Mouse (Mus musculus): ENCODE measurements at regions not wholly inside any gene's neighbourhood (a gene's known extent, or its start where the extent isn't known, plus 50 kb on each side); places are given as distances from the start of the nearest gene placed in this dataset.

DNA sequence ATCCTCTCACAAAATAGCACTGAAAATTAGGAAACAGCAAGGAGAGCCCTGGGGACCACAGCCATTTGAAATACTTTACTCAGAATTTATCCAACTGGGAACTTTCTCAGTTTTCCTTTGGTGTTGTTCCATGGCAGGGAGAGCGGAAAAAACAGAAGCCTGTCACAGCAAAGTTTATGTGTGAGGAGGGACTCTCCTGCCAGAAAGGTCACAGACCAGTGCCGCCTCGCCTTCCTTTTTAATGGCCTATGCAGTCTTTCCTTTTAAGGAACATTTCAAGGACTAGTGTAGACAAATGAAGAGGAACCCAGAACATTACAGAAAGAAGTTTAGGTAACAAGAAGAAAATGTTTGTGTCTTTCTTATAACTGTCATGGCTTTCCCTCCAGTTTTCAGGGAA, 406.3 kb upstream of the Gm11114 start:
- intact Hi-C loops (cut with DNase I) = no loop called here
- DNase-seq (ENCODE audit: low spot score in 2 of 2) = no peak

DNA sequence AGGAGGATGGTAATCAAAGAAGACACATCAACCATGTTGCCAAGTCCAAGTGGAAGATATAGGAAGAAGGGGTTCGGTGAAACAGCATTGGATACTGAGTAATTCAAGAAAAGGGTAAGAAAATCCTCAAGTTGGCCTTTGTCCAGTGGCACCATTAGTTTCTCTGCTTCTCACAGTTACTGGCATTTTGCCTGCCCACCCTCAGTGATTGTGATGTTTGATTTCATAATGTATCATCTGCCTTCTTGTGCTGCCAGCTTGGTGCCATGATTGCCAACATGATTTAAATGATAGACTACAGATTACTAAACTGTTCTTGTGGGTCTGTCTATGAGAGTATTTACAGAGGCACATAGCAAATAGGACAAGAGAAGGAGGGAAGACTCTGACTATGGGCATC, 399.3 kb upstream of the Gm11114 start:
- intact Hi-C loops (cut with DNase I) = no loop called here
- DNase-seq (ENCODE audit: low spot score in 2 of 2) = no peak

DNA sequence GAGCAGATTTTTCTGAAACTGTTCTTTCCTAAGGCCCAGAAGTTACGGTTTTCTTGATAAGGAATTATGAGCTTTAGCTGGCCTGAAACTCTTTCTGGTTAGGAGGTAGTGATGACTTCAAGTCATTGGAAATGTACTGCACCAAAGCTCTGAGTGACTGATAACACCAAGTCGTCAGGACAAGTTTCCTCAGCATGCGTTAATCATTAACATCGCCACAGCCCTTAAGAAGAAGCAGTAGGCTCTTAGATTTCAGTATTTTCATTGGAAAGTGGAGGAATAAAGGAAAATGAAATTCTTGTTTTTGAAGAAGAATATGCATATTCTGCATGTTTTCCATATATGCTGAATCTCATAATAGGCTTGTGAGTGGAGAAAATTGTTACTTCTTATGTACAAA, 390.3 kb upstream of the Gm11114 start:
- intact Hi-C loops (cut with DNase I) = no loop called here
- no peak for DNase-seq (ENCODE audit: low spot score in 2 of 2)

DNA sequence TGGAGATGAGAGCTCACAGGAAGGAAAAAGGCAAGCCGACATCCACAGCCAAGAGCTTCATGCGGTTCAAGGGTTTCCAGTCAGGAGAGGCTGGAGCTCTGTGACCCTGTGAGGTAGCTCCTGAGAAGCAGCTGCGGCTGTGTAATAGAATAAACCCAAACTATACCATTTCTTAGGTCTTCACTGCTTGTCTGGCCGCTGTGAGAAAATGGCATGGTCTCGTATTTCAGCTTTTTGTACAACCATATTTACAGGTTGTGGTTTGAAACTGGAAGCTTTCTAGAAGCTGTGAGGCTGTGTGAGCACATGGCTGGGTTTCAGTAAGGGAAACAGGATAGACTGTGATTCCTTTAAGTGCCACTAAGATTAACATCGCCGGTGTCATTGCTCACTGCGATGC, 388.6 kb upstream of the Gm11114 start:
- DNase-seq (ENCODE audit: low spot score in 2 of 2) = no peak
- intact Hi-C loops (cut with DNase I) = no loop called here

DNA sequence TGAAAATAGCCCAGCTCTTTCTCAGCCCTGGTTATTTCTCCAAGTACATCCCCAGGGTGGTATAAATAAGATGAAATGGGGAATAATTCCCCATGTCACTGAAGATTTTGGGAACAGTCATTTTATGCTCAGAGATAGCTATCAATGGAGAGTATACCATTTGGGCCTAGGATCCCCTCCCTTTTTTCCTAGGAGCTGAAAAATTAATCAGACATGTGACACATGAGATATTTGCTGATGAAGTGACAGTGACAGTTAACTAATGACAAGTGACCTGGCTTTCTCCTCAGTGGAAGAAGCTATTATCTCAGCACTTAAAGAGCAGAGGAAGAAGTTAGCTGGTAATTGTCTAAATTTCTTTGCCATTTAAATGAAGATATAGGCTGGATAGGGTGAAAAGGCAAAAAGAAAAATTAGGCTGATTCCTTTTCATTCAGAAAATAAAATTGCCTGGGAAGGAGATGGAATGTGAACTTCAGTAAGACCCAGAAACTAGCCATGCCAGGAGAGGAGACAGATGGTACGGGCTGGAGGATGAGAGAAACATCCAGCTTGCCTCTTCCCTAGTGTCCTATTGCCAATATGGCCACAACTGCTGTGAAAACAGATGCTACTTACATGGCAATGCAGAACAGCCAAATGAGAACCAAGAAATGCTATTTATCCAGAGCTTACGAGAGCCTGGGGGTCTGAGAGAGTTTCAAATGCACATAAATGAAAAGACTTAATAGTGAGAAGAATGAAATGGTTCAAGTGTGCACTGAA, 376.1 kb upstream of the Gm11114 start:
- intact Hi-C loops (cut with DNase I) = no loop called here

DNA sequence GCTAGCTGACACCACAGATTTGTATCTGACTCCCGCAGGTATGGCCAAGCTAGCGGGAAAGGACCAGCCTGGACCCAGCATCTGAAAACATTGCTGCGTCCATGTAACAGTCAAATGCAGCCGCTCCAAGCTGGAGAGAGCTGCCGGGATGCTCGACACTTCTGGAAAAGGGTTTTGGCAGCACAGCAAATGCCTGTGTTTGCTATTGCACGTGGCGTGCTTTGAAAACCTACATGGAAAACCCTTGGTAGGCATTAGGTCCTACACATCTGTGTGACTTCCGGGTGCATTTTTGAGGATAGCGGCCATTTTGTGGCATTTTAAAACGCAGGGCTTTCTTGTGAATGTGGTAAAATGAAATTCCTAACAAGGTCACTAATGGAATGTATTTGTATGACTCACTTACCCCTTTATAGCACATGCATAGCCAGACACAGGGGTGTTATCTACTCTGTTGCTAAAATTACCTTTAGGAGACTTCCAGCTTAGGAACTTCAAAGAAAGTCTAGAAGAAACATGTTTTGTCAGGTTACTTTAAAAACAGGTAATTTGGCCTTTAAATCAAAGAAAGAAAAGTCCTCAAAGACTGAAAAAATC, 345.9 kb upstream of the Gm11114 start:
- intact Hi-C loops (cut with DNase I) = no loop called here
- DNase-seq (ENCODE audit: low spot score in 2 of 2) = no peak

More for the DNA sequence above, 376.1 kb upstream of the Gm11114 start:
- DNase-seq (ENCODE audit: low spot score in 2 of 2) = no peak

DNA sequence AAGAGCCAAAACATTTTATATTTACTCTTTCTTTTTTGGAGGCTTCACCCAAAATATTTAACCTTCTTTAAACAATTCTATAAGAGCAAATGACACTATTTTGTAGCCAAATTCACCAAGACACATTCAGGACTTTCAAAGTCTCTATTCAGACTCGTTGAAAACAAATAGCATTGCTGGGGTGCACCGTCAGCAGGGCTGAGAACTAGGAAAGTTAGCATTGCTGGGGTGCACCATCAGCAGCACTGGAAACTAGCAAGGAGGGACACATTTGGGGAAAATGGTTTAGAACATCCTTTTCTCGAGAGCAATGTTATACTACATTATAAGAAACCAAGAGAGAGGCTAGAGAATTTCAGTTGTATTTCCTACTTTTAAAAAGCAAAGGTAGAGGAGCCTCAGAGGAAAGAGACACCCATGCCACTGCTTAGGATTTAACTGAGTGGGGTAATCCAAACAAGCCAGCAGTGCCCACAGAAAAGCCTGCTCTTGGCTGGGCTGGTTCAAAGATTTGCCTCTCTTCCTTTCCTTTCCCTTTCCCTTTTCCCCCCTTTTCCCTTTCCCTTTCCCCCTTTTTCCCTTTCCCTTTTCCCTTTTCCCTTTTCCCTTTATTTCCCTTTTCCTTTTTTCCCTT, 342.5 kb upstream of the Gm11114 start:
- intact Hi-C loops (cut with DNase I) = no loop called here
- DNase-seq (ENCODE audit: low spot score in 2 of 2) = no peak

DNA sequence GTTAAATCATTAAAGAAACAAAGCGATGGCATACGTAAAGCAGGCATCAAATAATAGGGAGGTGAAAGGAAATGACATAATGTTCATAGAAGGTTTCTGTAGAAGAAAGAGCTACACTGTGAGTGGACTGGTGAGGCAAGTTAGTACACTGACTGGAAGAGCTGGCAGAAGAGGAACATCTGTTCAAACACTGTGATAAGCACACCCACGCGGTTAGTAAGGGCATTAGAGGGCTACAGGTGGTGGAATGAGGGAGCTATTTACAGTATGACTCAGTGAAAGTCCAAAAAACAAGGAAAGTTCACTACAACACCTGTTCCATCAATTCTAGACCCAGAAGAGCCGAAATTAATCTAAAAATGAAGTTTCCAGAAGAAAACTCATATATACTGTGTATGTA, 335.1 kb upstream of the Gm11114 start:
- no peak for DNase-seq (ENCODE audit: low spot score in 2 of 2)
- intact Hi-C loops (cut with DNase I) = no loop called here

DNA sequence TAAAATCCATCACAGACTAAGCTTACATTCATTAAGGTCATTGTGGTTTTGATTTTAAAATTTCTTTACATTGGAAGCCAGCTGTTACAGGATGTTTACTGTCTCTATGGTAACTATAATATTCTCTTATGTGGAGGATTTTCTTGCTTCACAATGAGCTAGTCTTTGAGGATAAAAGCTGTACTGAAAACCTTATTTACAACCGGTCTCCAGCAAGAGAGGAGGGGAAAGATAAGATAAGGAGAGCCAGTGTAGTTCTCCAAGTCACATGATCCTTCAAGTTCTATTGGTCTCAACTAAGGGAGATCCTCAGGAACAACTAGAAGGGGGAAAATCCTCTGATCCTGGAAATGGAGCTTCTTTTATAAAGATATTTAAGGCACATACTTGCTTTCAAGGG, 309.2 kb upstream of the Gm11114 start:
- intact Hi-C loops (cut with DNase I) = no loop called here
- DNase-seq (ENCODE audit: low spot score in 2 of 2) = no peak

DNA sequence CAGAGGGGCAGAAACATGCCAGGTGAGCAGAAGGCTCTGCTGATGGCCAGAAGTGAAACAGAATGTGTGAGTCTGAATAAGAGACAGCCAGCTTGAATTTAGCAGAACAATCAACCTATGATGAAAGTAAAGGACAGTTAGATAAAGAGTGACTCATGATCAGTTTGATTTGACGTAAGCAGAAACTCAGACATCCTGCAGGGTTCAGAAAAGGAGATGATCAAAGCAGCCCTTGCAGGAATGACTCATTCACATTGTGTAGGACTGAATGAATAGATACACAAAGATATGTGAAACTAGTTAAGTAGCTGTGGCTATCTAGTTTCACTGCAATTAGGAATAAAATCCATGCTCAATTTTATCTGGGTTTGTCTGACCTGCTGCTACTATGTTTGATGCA, 301.2 kb upstream of the Gm11114 start:
- peak in 1 of 2 experiments; percentile 4 for DNase-seq (ENCODE audit: low spot score in 2 of 2)
- intact Hi-C loops (cut with DNase I) = no loop called here

DNA sequence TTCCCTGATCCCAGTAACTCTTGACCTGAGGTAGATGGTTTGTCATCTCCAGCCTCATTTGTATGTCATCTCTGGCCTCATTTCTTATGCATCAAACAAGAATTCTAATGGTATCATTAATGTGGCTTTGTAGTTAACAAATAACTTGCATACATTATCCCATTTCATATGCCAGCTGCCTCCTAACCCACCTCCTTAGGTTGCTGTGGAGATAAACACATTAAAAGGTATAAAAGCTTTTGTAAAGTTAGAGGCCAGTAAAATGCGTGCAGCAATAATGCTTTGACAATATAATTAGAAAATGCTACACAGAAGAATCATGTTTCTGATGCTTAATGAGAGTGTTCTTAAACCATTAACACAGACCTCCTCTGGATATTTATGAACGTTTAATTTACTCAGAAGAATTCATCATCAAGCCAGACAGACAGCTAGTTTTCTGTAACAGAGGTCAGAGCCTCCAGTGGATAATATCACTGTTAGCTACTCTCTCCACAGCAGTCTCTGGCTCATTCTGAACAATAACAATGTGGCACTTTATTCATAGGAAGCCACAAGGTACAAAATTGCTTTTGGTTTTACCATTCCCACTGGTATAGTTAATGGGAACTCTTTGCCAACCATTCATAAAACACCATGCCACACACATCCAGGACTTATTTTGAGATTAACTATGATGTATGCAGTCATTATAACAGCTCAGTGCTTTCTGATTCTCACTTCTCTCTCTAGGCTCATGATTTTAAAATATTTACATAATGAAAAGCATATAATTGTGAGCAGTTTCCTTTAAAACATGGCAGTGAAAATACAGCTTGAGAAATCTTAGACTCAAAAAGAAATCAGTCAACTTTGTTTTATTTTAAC, 264.2 kb upstream of the Gm11114 start:
- intact Hi-C loops (cut with DNase I) = no loop called here
- DNase-seq (ENCODE audit: low spot score in 2 of 2) = no peak

DNA sequence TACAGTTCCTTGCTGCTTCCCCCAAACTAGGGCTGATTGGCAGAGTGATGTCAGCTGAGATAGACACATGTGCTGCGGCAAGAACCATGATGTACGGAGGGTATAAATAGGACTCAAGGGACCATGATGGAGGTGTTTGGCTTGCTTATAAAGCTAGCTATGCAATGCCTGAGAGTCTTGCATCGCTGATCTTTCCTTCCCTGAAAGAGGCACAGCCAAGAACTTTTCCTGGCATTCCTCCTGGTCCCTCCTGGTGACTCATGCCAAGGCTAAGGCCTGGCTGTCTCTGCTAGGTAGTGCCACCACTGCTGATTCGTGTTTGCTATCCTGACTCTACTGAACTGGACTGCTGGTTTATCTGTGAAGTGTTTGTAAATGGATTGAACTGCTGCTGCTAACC, 260.0 kb upstream of the Gm11114 start:
- DNase-seq (ENCODE audit: low spot score in 2 of 2) = no peak
- intact Hi-C loops (cut with DNase I) = no loop called here

DNA sequence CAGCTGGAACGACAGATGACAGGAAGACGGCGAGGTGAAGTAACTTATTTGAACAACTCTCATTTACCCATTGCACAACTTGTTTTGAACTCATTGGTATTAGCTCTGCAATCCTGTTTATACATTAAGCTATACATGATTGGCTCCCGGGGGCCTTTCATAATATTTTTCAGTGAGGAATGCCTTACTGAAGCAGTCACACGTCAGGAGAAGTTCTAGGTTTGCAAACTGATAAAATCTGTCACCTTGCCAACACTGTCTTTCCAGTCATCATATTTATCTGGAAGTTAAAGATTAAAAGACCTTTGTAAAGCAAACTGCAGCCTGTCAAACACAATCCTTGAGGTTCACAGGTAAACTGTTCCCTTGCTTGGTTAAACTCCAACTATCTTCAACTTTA, 232.6 kb upstream of the Gm11114 start:
- intact Hi-C loops (cut with DNase I) = no loop called here
- no peak for DNase-seq (ENCODE audit: low spot score in 2 of 2)

DNA sequence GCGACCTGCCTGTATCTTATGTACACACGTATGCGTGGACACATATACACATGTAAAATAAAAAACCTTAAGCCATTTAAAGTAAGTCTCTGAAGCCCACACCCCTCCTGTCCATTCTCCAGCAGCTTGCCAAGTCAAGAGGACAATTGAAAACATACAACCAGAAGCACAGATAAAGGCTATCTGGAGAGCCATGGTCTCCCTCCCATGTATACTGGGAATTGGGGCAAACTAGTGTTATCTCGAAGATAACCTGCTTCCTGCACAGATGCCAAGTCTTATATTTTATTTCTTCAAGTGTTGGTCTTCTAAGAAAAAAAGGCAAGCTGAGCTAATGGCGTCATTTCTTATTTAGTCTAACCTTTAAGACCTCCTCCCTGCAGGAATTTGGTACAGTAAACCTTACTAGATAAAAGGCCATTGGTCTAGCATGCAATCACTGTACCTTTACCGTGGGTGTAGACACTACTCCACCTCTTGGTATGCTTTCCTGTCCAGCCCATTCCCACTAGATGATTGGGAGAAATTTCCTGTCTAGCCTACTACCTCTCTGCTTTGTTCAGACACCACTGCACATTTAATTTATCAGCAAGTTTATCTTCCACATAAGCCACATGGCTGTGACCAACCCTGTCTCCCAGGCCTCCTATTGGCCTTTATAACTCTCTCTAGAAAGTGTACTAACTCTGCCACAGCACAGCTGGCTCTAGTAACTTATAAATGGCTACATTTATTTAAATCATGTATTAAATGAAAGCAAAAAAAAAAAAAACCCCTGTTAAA, 223.8 kb upstream of the Gm11114 start:
- no peak for DNase-seq (ENCODE audit: low spot score in 2 of 2)
- intact Hi-C loops (cut with DNase I) = no loop called here

DNA sequence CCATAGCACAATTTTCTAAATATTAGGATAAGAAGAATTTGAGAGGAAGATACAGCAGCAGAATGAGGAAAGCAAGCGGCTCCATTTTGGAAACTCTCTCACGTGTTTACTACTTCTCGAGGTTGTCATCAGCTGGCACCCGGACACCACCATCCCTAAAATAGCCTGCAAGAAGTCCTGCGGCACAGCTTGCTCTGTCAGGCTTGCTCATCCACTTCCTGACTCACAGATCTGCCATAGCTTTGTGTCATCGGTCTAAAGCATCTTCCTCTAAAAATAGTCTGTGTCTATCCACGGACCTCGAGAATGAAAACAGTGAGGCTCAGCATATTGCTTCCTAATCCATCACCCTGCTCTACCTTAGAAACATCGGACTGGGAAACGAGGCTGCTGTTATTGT, 222.3 kb upstream of the Gm11114 start:
- intact Hi-C loops (cut with DNase I) = no loop called here
- peak; percentile 43 to 82 for DNase-seq (ENCODE audit: low spot score in 2 of 2)

DNA sequence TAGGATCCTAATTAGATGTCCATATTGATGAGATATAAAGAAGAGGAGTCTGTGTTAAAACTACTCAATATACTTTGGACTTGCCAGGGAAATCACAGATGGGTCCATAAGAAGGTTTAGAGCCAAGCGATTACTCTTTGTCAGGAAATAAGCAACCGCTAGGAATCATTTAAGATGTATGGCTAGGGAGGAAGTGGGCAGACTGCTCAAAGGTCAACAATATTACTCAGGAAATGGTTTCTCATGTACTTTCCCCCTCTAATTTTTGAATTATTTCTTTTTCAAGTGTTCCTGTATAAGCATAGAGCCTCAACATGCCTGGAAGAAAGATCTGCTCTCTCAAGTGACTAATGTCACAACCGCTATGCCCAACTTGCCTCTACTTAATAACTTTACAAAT, 217.3 kb upstream of the Gm11114 start:
- intact Hi-C loops (cut with DNase I) = no loop called here
- no peak for DNase-seq (ENCODE audit: low spot score in 2 of 2)

DNA sequence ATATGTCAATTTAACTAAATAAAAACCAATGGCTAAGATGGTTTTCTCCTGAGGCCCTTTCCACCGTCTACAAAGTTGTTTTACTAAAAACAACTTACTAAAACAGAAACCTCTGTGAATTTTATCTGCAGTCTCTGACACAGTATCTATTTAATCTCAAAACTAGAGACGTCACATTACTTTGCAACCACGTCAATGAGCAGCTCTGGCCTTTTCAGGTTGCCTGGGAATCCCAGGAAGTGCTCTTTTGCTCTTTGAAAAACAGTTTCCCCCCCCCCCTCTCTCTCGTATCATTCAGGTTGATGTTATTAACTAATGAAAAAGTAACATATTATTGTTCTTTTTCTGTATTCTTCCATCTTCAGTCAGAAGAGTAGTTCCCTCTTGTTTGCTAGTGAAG, 216.1 kb upstream of the Gm11114 start:
- intact Hi-C loops (cut with DNase I) = no loop called here
- DNase-seq (ENCODE audit: low spot score in 2 of 2) = no peak

DNA sequence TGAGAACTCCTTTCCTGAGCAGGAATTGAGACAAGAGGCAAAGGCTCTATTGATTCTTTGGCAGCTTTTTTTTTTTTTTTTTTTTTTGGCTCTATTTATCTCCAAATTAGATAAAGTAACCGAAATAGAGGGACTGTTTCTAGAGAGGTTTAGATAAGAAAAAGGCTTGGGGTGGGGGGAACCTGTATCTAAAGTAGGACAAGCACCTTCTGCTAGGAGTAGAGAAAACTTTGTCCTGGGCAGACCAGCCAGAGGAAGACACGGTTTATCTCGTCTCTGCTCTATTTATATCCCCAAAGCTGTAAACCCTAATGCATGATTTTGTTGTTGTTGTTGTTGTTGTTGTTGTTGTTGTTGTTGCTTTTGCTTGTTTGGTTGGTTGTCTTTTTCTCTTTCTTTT, 199.6 kb upstream of the Gm11114 start:
- intact Hi-C loops (cut with DNase I) = no loop called here
- DNase-seq (ENCODE audit: low spot score in 2 of 2) = no peak

DNA sequence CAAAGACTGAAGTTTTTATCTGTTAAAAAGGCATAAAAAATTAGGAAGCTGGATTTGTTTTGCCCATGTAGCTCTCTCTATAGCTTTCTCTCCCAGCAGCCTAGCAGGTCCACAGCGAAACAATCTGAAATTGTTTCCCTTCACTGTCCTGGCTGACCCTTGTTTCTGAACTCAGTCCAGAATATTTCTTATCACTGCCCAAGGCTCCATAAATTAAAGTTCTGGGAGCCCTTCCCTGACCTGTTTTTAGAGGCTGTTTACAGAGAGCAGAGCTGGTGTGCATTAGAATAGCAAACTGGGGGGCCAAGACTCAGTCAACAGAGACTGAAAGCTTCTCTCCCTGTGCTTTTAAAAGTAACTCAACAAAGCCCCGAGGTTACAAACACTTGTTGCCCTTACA, 198.3 kb upstream of the Gm11114 start:
- DNase-seq (ENCODE audit: low spot score in 2 of 2) = no peak
- intact Hi-C loops (cut with DNase I) = no loop called here

DNA sequence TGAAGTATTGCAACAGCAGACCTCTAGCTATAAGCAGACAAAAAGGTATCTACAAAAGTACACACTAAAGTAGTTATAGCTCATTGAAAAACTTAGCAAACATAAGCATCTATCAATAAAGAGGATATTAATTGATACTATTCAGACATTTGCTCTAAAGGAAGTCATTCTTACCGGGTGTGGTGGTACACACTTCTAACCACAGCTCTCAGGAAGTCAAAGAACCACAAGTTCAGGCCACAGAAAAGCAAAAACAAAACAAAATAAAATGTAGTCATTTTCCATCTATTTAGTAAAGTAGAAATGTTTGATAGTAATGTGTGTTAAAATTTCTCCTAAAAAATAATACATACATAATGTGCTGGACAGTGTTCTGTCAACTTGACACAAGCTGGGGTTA, 192.5 kb upstream of the Gm11114 start:
- intact Hi-C loops (cut with DNase I) = no loop called here
- DNase-seq (ENCODE audit: low spot score in 2 of 2) = no peak
